Mouse (Mus musculus) ES-E14 (cell line): ENCODE results near the gene Rnase13. TPM values are rescaled to one million over a fixed set of nuclear protein-coding genes. Genes with fewer than 3 reads are reported as not detected.
"Not testable (repeated sequence)": the region's sequence is repeated elsewhere in the genome, so short reads cannot be mapped to it uniquely, and the experiment has no call there.

Experiments used
- DNase-seq: peaks from one replicate; pipeline ENCODE4 v3.0.0-alpha.2; 2013; ENCODE audit warnings: low read depth, low spot score
- H3K27ac ChIP-seq: 2 replicates; pipeline ENCODE4 v1.5.1; 2012; ENCODE audit warnings: low read depth, mild to moderate bottlenecking, low read length, moderate library complexity, mixed read lengths; ENCODE audit not compliant: poor library complexity, insufficient read depth, severe bottlenecking
- H3K36me3 ChIP-seq: 2 replicates; pipeline ENCODE4 v1.6.1; 2012; ENCODE audit warnings: mild to moderate bottlenecking, low read length, moderate library complexity, mixed read lengths; ENCODE audit not compliant: control insufficient read depth, poor library complexity, insufficient read depth, severe bottlenecking
- H3K4me1 ChIP-seq, 2 experiments: fragments of 150-350 bp in 1 of 2; sonication (generic) in 1 of 2; 2 replicates each; pipeline ENCODE4 v1.6.1; 2012; ENCODE audit warnings: low read length in 2 of 2, mild to moderate bottlenecking in 1 of 2, mixed read lengths in 1 of 2; ENCODE audit not compliant: control insufficient read depth in 2 of 2, insufficient read depth in 2 of 2, poor library complexity in 1 of 2
- H3K4me3 ChIP-seq, 2 experiments: fragments of 150-350 bp in 1 of 2; sonication (generic) in 1 of 2; 2 replicates each; pipeline ENCODE4 v1.5.1; 2012; ENCODE audit warnings: low read length in 2 of 2, low read depth in 1 of 2, mild to moderate bottlenecking in 1 of 2, mixed read lengths in 1 of 2; ENCODE audit not compliant: insufficient read depth in 1 of 2, poor library complexity in 1 of 2, severe bottlenecking in 1 of 2
- H3K9ac ChIP-seq: 2 replicates; pipeline ENCODE4 v1.6.1; 2012; ENCODE audit warnings: low read depth, mild to moderate bottlenecking, low read length, mixed read lengths; ENCODE audit not compliant: poor library complexity, insufficient read depth, severe bottlenecking
- H3K9me3 ChIP-seq: fragments of 150-350 bp; sonication (generic); 2 replicates; pipeline ENCODE4 v1.6.1; 2012; ENCODE audit warnings: low read depth, mild to moderate bottlenecking, low read length; ENCODE audit not compliant: control insufficient read depth, insufficient read depth
- CHD2 ChIP-seq: IDR thresholded peaks from 2 replicates; pipeline ENCODE4 v1.6.1; 2014; ENCODE audit warnings: mild to moderate bottlenecking, low read depth, low read length, inconsistent platforms
- HCFC1 ChIP-seq: IDR thresholded peaks from 2 replicates; pipeline ENCODE4 v1.6.1; 2012; ENCODE audit warnings: low read length, inconsistent platforms, borderline replicate concordance; ENCODE audit not compliant: insufficient read depth
- MAFK ChIP-seq: IDR thresholded peaks from 2 replicates; pipeline ENCODE4 v1.6.1; 2014; ENCODE audit warnings: mild to moderate bottlenecking, low read depth, low read length, inconsistent platforms; ENCODE audit not compliant: insufficient read depth
- ZC3H11A ChIP-seq: IDR thresholded peaks from 2 replicates; pipeline ENCODE4 v1.6.1; 2012; ENCODE audit warnings: low read depth, mild to moderate bottlenecking, inconsistent platforms, low read length, borderline replicate concordance
- ZNF384 ChIP-seq: IDR thresholded peaks from 2 replicates; pipeline ENCODE4 v1.6.1; 2012; ENCODE audit warnings: low read depth, low read length, inconsistent platforms
- in situ Hi-C, 2 experiments: fragments of 600-800 bp; cut with MboI; formaldehyde crosslinking; loops; one replicate each; pipeline ENCODE4 v1.15.1; 2025; ENCODE audit warnings: low sequenced_read_pairs in 2 of 2, inconsistent platforms in 1 of 2; ENCODE audit not compliant: unreplicated experiment in 2 of 2
- total RNA-seq: library from RNA; depleted of rRNA; stranded (reverse); fragments of 300-350 nt; gene quantifications from 2 replicates; pipeline ENCODE4 v1.2.3, GENCODE M21; 2012

Gene Rnase13
- total RNA-seq, 1 experiment = not detected

DNA sequence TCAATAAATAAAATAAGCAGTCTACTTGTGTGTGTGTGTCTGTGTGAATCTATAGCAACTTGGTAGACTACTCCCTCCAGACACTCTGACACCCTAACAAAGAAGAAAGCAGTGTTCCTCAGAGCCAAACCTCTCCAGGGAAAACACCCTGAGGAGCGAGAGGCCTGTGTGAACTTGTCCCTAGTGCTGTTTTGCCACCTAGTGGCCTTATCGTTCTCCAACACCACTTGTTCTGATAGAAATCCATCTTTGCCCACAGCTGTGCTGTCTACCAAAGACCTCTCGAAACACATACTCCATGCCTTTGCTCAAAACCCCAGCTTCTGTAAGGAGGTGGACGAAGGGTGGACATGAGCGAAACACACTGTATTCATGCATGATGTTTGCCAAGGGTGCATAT is 8.3 kb upstream of the Rnase13 start:
- TF ChIP-seq ZC3H11A = 0 out of 2 replicates have a peak, but pooled peaks have one; percentile 11
- TF ChIP-seq HCFC1 = no peak
- peak; percentile 57 for DNase-seq
- Histone ChIP-seq H3K4me3 (no peak overlapping the region), H3K27ac (no peak overlapping the region), H3K9ac (no peak overlapping the region), H3K4me1 (no peaks in the 10 kb centered on the region), H3K36me3 (no peaks in the 10 kb centered on the region), H3K9me3 (no peaks in the 10 kb centered on the region)
- in situ Hi-C loops = no loop called here

DNA sequence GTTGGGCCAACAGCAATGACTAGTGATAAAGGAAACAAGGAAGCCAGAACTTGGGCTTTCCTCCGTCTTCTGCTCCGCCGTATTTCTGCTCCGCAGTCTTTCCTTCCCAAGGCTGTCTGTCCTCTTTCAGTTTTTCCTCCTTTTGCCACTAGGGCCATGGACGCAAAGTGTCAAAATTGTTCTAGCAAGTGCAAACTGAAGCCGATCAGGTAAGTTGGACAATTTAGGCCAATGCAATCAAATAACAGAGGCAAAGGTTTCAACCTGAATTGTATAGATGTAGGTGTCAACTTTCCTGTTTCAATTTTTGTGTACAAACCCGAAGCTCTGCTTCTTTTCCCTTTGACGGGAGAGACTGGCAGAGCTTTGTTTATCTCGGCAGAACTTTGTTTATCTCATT is 7.4 kb upstream of the Rnase13 start:
- no peaks in the 10 kb centered on the region for H3K9me3 ChIP-seq
- no peak for DNase-seq
- H3K9ac ChIP-seq = no peak overlapping the region
- H3K27ac ChIP-seq = no peak overlapping the region
- no peaks in the 10 kb centered on the region for H3K4me1 ChIP-seq
- H3K4me3 ChIP-seq = no peak overlapping the region
- TF ChIP-seq ZC3H11A (no peak), HCFC1 (no peak), ZNF384 (no peak), MAFK (no peak), CHD2 (no peak)
- no peaks in the 10 kb centered on the region for H3K36me3 ChIP-seq
- in situ Hi-C loops = no loop called here

DNA sequence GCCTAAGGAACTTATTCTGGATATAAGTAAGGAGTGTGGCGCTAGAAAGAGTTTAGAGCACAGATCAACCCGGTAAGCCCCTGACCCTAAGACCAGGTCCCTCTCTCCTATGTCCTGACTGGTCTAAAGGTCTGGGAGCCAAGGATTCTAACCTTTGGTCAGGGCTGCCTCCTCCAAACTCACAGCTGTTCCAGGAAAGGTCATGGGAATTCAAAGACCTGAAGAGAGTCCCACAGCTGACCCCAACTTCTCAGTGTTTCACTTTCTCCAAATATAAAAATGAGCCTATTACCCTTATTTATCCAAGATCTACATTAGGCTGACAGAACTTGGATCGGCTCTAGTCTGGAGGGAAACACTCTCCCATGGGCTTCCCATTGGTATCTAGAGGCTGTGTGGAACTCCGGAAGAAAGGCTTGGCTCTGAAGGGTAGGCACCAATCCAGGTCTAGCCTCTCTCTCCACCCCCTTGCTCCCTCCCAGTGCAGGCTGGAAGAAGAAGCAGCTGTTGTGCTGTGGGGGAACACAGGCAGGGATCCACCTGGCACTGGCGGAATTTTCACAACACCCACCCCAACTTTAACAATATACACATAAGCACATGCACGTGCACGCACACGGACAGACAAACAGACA is 6.9 kb upstream of the Rnase13 start:
- no peaks in the 10 kb centered on the region for H3K4me1 ChIP-seq
- no peak overlapping the region for H3K4me3 ChIP-seq
- no peaks in the 10 kb centered on the region for H3K9me3 ChIP-seq
- no peak for TF ChIP-seq MAFK
- TF ChIP-seq HCFC1 = no peak
- TF ChIP-seq ZNF384 = no peak
- no peak for TF ChIP-seq ZC3H11A
- no peak for TF ChIP-seq CHD2
- H3K9ac ChIP-seq = no peak overlapping the region
- H3K27ac ChIP-seq = no peak overlapping the region
- in situ Hi-C loops = no loop called here
- DNase-seq = no peak
- no peaks in the 10 kb centered on the region for H3K36me3 ChIP-seq

DNA sequence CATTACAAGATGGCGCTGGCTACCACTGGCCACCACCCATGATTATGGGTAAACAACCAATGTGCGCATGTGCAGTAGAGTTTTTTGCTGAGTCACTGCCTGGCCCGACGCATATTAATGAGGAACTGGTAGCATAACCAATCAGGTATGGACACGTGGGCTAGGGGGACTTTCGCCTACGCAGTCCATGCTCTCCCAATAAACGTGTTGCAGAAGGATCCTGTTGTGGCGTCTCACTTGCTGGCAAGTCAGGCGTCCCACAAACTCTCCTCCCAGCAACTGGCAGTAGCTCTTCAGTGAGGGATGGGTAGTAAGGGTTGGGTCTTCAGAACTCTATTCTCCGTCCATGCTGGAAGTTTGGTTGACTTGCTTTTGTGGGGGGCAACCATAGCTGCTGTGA is 4.4 kb upstream of the Rnase13 start:
- H3K36me3 ChIP-seq, H3K27ac ChIP-seq, H3K4me1 ChIP-seq, H3K9me3 ChIP-seq, H3K4me3 ChIP-seq, H3K9ac ChIP-seq, DNase-seq, in situ Hi-C loops: not testable (repeated sequence)

DNA sequence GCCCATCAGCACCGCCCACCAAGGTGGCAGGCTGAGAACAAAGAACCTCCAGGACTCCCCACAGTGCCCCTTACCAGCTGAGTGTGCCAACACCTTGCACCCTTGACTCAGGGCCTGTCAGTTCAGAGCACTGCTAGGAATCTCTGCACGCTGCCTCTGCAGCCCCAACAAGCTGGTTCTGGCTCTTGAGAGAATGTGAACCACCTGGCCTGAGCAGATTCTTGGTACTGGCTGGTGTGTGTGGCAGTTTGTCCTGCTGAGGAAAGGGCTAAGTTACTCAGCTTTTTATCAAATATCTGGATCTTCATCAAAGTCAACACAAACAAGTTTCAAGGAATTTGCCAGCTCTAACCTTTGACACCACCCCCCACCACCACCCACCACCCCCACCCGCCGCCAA is 919 bp upstream of the Rnase13 start:
- H3K36me3 ChIP-seq = no peaks in the 10 kb centered on the region
- H3K27ac ChIP-seq = no peak overlapping the region
- TF ChIP-seq ZC3H11A = no peak
- TF ChIP-seq HCFC1 = no peak
- no peak for TF ChIP-seq MAFK
- TF ChIP-seq CHD2 = no peak
- no peak for TF ChIP-seq ZNF384
- in situ Hi-C loops = loop anchor here (25.0 kb wide), 2 partner anchors 89 to 414 kb away; partner anchors contain the start of genes Sall2 (in 1 of the 2), Tmem253 (in 1 of the 2) and Zfp219 (in 1 of the 2)
- H3K4me3 ChIP-seq = no peak overlapping the region
- no peaks in the 10 kb centered on the region for H3K9me3 ChIP-seq
- H3K4me1 ChIP-seq = no peaks in the 10 kb centered on the region
- no peak for DNase-seq
- no peak overlapping the region for H3K9ac ChIP-seq
